Mouse (Mus musculus) intestine, postnatal 0 days (tissue): ENCODE measurements at regions not wholly inside any gene's neighbourhood (a gene's known extent, or its start where the extent isn't known, plus 50 kb on each side); places are given as distances from the start of the nearest gene placed in this dataset.

Experiments
- ATAC-seq: fragments of 200-750 bp; cut with Nextera tagmentation; 2 replicates; pipeline ENCODE4 v1.8.0; 2017; ENCODE audit warnings: mild to moderate bottlenecking, moderate TSS enrichment, moderate library complexity
- H3K27ac ChIP-seq: fragments of 300-500 bp; sonication (generic); 2 replicates; pipeline ENCODE4 v1.5.1; 2014; ENCODE audit warnings: mild to moderate bottlenecking, low read depth, low read length, moderate library complexity
- H3K27me3 ChIP-seq: fragments of 300-500 bp; sonication (generic); replicated peaks from 2 replicates; pipeline ENCODE4 v1.6.1; 2014; ENCODE audit warnings: low read length, mixed read lengths; ENCODE audit not compliant: control insufficient read depth, insufficient read depth
- H3K36me3 ChIP-seq: fragments of 300-500 bp; sonication (generic); 2 replicates; pipeline ENCODE4 v1.6.1; 2014; ENCODE audit warnings: mild to moderate bottlenecking, moderate library complexity; ENCODE audit not compliant: control insufficient read depth, insufficient read depth
- H3K4me1 ChIP-seq: fragments of 300-500 bp; sonication (generic); replicated peaks from 2 replicates; pipeline ENCODE4 v1.6.1; 2014; ENCODE audit warnings: antibody characterized with exemption, low read length, mixed read lengths; ENCODE audit not compliant: control insufficient read depth, insufficient read depth
- H3K4me2 ChIP-seq: fragments of 300-500 bp; sonication (generic); replicated peaks from 2 replicates; pipeline ENCODE4 v1.6.1; 2014; ENCODE audit warnings: low read depth, mild to moderate bottlenecking, moderate library complexity
- H3K4me3 ChIP-seq: fragments of 300-500 bp; sonication (generic); 2 replicates; pipeline ENCODE4 v1.5.1; 2014; ENCODE audit warnings: low read depth, low read length
- H3K9ac ChIP-seq: fragments of 300-500 bp; sonication (generic); 2 replicates; pipeline ENCODE4 v1.6.1; 2014; ENCODE audit warnings: mild to moderate bottlenecking, low read depth, low read length
- H3K9me3 ChIP-seq: fragments of 300-500 bp; sonication (generic); 2 replicates; pipeline ENCODE4 v1.6.1; 2016; ENCODE audit warnings: mixed run types; ENCODE audit not compliant: control insufficient read depth
- CTCF ChIP-seq: sonication (generic); IDR thresholded peaks from 2 replicates; pipeline ENCODE4 v1.5.1; 2016; ENCODE audit warnings: low read depth, mild to moderate bottlenecking, control low read depth, antibody characterized with exemption, moderate library complexity
- WGBS: fragments of 180-500 bp; shearing (Covaris S2); extraction: QIAGEN DNeasy Blood & Tissue Kit; methylation state at CpG from one replicate; pipeline ENCODE4 v1.1.7; 2014; 5-methylcytosine and 5-hydroxymethylcytosine counted together

GRCm38 (mm10) chr15:93706366-93706930 lies 110.8 kb upstream of the Prickle1 start:
- Histone ChIP-seq H3K9ac (no peak overlapping the region), H3K4me2 (no peak overlapping the region), H3K4me1 (peaks cover 2% of the 10 kb centered on the region; the same call in 1 of the 2 replicates), H3K27ac (no peak overlapping the region), H3K9me3 (no peaks in the 10 kb centered on the region), H3K4me3 (no peak overlapping the region), H3K36me3 (no peaks in the 10 kb centered on the region), H3K27me3 (no peaks in the 10 kb centered on the region)
- no peak for TF ChIP-seq CTCF
- ATAC-seq: no peak
- WGBS: 68% methylated on average over 11 of the region's 11 CpGs

DNA sequence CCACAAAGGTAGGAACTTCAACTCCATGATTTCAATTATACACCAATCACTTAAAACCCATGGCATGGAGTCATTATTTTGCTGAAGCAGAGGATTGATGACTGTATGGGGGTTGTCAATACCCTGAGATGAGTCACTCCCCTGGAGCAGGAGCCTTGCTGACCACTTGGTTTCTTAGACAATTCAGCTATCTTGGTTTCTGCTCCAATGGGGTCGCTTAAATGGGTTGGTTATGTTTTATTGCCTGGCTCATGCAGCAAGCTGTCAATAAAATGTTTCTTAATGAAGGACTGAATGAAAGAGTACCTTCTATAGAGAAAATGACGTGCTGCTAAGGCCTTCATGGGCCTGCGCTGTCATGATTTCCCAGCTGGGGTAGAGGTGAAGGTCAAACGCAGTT lies 110.0 kb upstream of the Prickle1 start:
- Histone ChIP-seq H3K27me3 (no peaks in the 10 kb centered on the region), H3K9ac (no peak overlapping the region), H3K4me3 (no peak overlapping the region), H3K4me2 (no peak overlapping the region), H3K27ac (no peak overlapping the region), H3K9me3 (no peaks in the 10 kb centered on the region), H3K36me3 (no peaks in the 10 kb centered on the region), H3K4me1 (no peaks in the 10 kb centered on the region; the same call in 1 of the 2 replicates)
- 76% methylated on average over 4 of the region's 4 CpGs for WGBS
- TF ChIP-seq CTCF: no peak
- ATAC-seq: no peak

DNA sequence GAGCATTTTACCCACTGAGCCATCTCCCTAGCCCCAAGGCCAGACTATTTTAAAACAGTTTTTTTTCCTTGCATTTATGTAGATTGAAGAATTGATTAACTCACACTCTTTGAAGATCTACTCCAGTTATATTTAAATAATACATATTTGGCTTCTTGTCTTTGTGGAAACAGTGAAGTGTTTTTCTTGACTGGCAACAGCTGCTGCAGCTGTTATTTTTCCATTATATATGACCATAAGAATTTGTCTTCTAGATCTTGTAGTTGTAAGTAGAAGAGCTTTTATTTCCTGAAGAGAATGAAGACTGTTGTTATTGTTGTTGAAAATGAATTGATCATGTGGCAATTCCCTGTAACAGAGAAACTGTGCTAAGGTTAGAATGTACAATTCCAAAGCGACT lies 109.4 kb upstream of the Prickle1 start:
- Histone ChIP-seq H3K27ac (no peak overlapping the region), H3K4me2 (no peak overlapping the region), H3K36me3 (no peaks in the 10 kb centered on the region), H3K27me3 (no peaks in the 10 kb centered on the region), H3K9me3 (no peaks in the 10 kb centered on the region), H3K9ac (no peak overlapping the region), H3K4me1 (no peaks in the 10 kb centered on the region; the same call in 1 of the 2 replicates), H3K4me3 (no peak overlapping the region)
- 83% methylated on average over 1 of the region's 1 CpGs for WGBS
- ATAC-seq: no peak
- TF ChIP-seq CTCF: no peak

DNA sequence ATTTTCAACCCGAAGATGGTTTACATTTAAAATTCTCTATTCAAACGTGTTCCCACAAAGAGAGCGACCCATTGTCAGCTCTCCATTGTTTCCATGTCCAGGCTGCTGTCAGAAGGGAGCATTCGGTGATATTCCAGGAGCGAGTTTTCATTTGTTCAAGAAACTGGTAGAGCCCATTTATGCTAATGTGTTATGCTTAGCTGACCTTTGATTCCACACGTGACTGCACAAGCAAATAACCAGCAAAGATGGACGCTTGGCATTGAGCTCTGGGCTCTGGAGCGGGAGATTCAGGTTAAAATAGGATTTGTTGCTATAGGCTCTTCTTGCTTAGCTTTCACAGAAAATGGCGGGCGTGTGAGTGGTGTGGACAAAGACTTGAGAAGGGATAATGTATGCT lies 105.3 kb upstream of the Prickle1 start:
- no peak overlapping the region for H3K4me3 ChIP-seq
- 88% methylated on average over 10 of the region's 10 CpGs for WGBS
- TF ChIP-seq CTCF: no peak

DNA sequence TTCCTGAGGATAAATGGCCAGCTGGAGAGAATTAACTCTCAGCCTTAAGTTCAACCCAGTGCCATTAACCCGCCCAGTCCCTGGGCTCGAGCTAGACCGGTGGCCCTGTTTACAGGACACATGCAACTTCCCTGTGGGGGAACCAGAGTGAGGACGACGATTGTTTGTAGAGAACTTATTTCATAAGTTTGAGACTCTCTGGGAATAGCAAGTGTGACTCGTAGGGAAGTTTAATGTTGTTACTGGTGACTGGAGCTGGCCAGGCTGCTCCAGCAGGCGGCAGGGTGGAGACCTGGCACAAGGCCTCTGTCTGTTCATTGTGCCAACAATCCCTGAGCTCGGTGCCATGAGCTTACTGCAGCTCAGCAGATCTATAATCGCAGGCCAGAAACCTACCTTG lies 104.3 kb upstream of the Prickle1 start:
- ATAC-seq: no peak
- peak; percentile 48 for TF ChIP-seq CTCF
- WGBS: 54% methylated on average over 9 of the region's 9 CpGs

More for the DNA sequence above, 105.3 kb upstream of the Prickle1 start:
- Histone ChIP-seq H3K9ac (no peak overlapping the region), H3K36me3 (no peaks in the 10 kb centered on the region), H3K27me3 (no peaks in the 10 kb centered on the region), H3K27ac (no peak overlapping the region), H3K9me3 (no peaks in the 10 kb centered on the region), H3K4me2 (no peak overlapping the region), H3K4me1 (no peaks in the 10 kb centered on the region; the same call in 1 of the 2 replicates)
- no peak for ATAC-seq

GRCm38 (mm10) chr15:93698182-93698822 lies 102.6 kb upstream of the Prickle1 start:
- ATAC-seq: no peak
- no peak overlapping the region for H3K4me2 ChIP-seq
- 46% methylated on average over 10 of the region's 10 CpGs for WGBS

More for the DNA sequence above, 104.3 kb upstream of the Prickle1 start:
- Histone ChIP-seq H3K9me3 (no peaks in the 10 kb centered on the region), H3K27me3 (no peaks in the 10 kb centered on the region), H3K36me3 (no peaks in the 10 kb centered on the region), H3K27ac (no peak overlapping the region), H3K4me1 (no peaks in the 10 kb centered on the region; the same call in 1 of the 2 replicates), H3K9ac (no peak overlapping the region), H3K4me3 (no peak overlapping the region), H3K4me2 (no peak overlapping the region)

More at GRCm38 (mm10) chr15:93698182-93698822, 102.6 kb upstream of the Prickle1 start:
- no peaks in the 10 kb centered on the region for H3K9me3 ChIP-seq
- no peak for TF ChIP-seq CTCF
- H3K9ac ChIP-seq: no peak overlapping the region
- no peak overlapping the region for H3K27ac ChIP-seq
- no peaks in the 10 kb centered on the region for H3K4me1 ChIP-seq
- no peak overlapping the region for H3K4me3 ChIP-seq
- no peaks in the 10 kb centered on the region for H3K27me3 ChIP-seq
- H3K36me3 ChIP-seq: no peaks in the 10 kb centered on the region
